Mouse (Mus musculus): ENCODE data around the gene Ddx50.

GRCm38 (mm10) chr10:62676196-62676595, 25.2 kb upstream of the Ddx50 start:
- TF ChIP-seq CTCF (IDR thresholded peaks at IDR 0.05; ENCODE audit: low read depth), result no peak
- TF ChIP-seq EP300 (IDR thresholded peaks at IDR 0.05; ENCODE audit: low read depth), result no peak

Data from heart, postnatal 0 days (tissue).